Mouse (Mus musculus): ENCODE results near the gene Gm29797. TPM values are rescaled to one million over a fixed set of nuclear protein-coding genes. Genes with fewer than 3 reads are reported as not detected.

Gene Gm29797
- polyA plus RNA-seq, 1 experiment from 2014 or later: not detected

DNA sequence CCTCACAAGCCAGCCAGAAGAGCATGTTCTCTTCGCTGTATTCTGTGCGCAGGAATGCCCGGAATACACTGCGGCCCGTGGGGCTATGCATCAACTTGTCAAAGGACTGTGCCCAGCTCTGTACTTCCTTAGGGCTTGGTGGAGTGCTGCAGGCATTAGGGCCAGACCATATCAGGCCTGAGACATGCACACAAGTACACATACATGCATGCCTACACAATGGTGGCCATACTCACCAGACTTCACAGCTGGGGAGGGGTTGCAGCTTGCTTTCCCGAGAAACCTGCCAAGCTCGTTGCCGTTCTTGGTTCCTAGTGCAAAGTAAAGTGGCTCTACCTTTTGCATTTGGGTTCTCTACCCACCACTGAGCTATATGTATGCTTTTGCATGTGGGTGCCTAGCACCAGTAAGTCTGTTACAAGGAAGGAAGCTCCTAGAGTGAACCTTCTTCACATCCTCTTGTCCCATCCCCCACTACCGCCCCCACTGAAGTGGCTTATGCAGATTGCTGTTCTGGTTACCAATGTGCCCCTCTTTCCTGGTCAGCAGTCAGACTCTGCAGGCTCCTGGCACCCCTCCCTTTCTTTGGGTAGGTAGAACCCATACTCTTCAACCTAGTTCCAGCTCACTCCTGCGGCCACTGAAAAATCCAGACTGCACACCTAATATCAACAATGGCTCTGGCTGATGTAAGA, 32.8 kb downstream of the Gm29797 start:
- Histone ChIP-seq H3K36me3 (ENCODE audit: control insufficient read depth, insufficient read depth, low read length) (peaks cover 11% of the 10 kb centered on the region; the same call in 1 of the 2 replicates), H3K4me1 (ENCODE audit: control insufficient read depth, insufficient read depth, low read length) (0 out of 2 replicates have a peak, but pooled peaks cover 11% of the 10 kb centered on the region), H3K27me3 (ENCODE audit: control insufficient read depth, insufficient read depth, low read length) (no peaks in the 10 kb centered on the region), H3K4me3 (replicated peaks; ENCODE audit: low read length) (no peak overlapping the region), H3K9me3 (replicated peaks; ENCODE audit: control insufficient read depth, low read length) (no peaks in the 10 kb centered on the region), H3K9ac (ENCODE audit: low read length) (no peak overlapping the region), H3K27ac (ENCODE audit: low read length) (no peak overlapping the region), H3K4me2 (ENCODE audit: low read depth, low read length) (no peak overlapping the region)
- ATAC-seq (ENCODE audit: insufficient read depth, low FRiP score): no peak
- 85% methylated on average over 10 of the region's 10 CpGs for WGBS

GRCm38 (mm10) chr2:181691083-181691482, 34.2 kb downstream of the Gm29797 start:
- Histone ChIP-seq H3K4me3 (replicated peaks; ENCODE audit: low read length) (no peak overlapping the region), H3K9ac (ENCODE audit: low read length) (no peak overlapping the region), H3K27ac (ENCODE audit: low read length) (no peak overlapping the region), H3K27me3 (ENCODE audit: control insufficient read depth, insufficient read depth, low read length) (no peaks in the 10 kb centered on the region), H3K36me3 (ENCODE audit: control insufficient read depth, insufficient read depth, low read length) (peaks cover 7% of the 10 kb centered on the region; the same call in 1 of the 2 replicates), H3K4me2 (ENCODE audit: low read depth, low read length) (no peak overlapping the region), H3K9me3 (replicated peaks; ENCODE audit: control insufficient read depth, low read length) (no peaks in the 10 kb centered on the region), H3K4me1 (ENCODE audit: control insufficient read depth, insufficient read depth, low read length) (0 out of 2 replicates have a peak, but pooled peaks cover 11% of the 10 kb centered on the region)
- 84% methylated on average over 6 of the region's 6 CpGs for WGBS
- ATAC-seq (ENCODE audit: insufficient read depth, low FRiP score): no peak

DNA sequence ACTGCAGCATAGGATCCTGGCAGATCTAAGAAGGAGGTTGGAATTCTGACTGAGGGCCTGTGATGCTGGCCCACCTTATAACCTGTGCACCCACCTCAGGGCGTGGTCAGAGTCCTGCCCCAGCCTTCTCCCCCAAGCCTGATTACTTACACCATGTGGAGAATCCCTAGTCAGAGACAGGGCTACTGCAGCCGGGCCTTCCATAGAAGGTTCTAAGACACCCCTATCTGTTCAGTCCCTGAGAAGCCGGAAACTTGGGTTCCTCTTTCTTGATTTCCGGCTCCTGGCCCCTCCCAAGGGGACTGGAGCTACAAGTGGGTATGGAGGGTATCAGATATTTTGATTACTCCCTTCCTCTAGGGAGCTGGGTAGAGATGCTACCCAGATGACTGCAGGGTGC, 34.7 kb downstream of the Gm29797 start:
- 85% methylated on average over 4 of the region's 4 CpGs for WGBS
- H3K4me2 ChIP-seq (ENCODE audit: low read depth, low read length): no peak overlapping the region
- no peak overlapping the region for H3K27ac ChIP-seq (ENCODE audit: low read length)
- no peaks in the 10 kb centered on the region for H3K9me3 ChIP-seq (replicated peaks; ENCODE audit: control insufficient read depth, low read length)
- no peak overlapping the region for H3K4me3 ChIP-seq (replicated peaks; ENCODE audit: low read length)
- H3K9ac ChIP-seq (ENCODE audit: low read length): no peak overlapping the region
- no peaks in the 10 kb centered on the region for H3K27me3 ChIP-seq (ENCODE audit: control insufficient read depth, insufficient read depth, low read length)
- 0 out of 2 replicates have a peak, but pooled peaks cover 11% of the 10 kb centered on the region for H3K4me1 ChIP-seq (ENCODE audit: control insufficient read depth, insufficient read depth, low read length)
- H3K36me3 ChIP-seq (ENCODE audit: control insufficient read depth, insufficient read depth, low read length): peaks cover 4% of the 10 kb centered on the region; the same call in 1 of the 2 replicates
- ATAC-seq (ENCODE audit: insufficient read depth, low FRiP score): no peak

DNA sequence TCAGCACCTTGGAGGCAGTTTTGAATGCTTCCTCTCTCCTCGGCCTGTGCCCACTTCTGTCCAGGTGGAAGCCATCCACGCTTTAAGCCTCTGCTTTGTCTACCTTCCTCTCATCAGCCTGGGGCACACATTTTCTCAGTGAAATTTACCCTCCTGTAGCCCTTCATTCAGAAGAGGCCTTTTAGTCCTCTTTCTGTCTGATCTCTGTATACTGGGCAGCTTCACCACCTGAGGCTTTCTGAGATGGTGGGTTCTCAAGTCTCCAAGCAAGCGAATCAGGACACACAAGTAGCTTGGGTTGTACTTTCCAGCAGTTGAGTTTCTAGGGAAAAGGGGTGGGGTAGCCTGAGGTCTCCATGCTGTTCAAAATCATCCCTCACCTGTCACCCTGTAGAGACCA, 35.5 kb downstream of the Gm29797 start:
- Histone ChIP-seq H3K36me3 (ENCODE audit: control insufficient read depth, insufficient read depth, low read length) (no peaks in the 10 kb centered on the region), H3K4me3 (replicated peaks; ENCODE audit: low read length) (peak overlapping the region; percentile 62; the same call in 1 of the 2 replicates), H3K4me2 (ENCODE audit: low read depth, low read length) (peak overlapping the region; percentile 93), H3K27ac (ENCODE audit: low read length) (no peak overlapping the region), H3K9ac (ENCODE audit: low read length) (no peak overlapping the region), H3K4me1 (ENCODE audit: control insufficient read depth, insufficient read depth, low read length) (0 out of 2 replicates have a peak, but pooled peaks cover 11% of the 10 kb centered on the region), H3K9me3 (replicated peaks; ENCODE audit: control insufficient read depth, low read length) (no peaks in the 10 kb centered on the region), H3K27me3 (ENCODE audit: control insufficient read depth, insufficient read depth, low read length) (no peaks in the 10 kb centered on the region)
- 83% methylated on average over 3 of the region's 3 CpGs for WGBS
- ATAC-seq (ENCODE audit: insufficient read depth, low FRiP score): no peak

- peak within 1 kb of the TSS; percentile 55; the same call in 1 of the 2 replicates for H3K27ac ChIP-seq (ENCODE audit: low read length)
- peak within 1 kb of the TSS; percentile 77 for H3K9ac ChIP-seq (ENCODE audit: low read length)
- under 1% methylated on average over 75 of the region's 75 CpGs for WGBS
- H3K36me3 ChIP-seq (ENCODE audit: control insufficient read depth, insufficient read depth, low read length): no peaks in the 10 kb centered on the region
- no peaks in the 10 kb centered on the region for H3K27me3 ChIP-seq (ENCODE audit: control insufficient read depth, insufficient read depth, low read length)
- peak; percentile 90 for ATAC-seq (ENCODE audit: insufficient read depth, low FRiP score)
- H3K4me1 ChIP-seq (ENCODE audit: control insufficient read depth, insufficient read depth, low read length): 0 out of 2 replicates have a peak, but pooled peaks cover 11% of the 10 kb centered on the region
- H3K9me3 ChIP-seq (replicated peaks; ENCODE audit: control insufficient read depth, low read length): no peaks in the 10 kb centered on the region
- H3K4me2 ChIP-seq (ENCODE audit: low read depth, low read length): peak within 1 kb of the TSS; percentile 93
- peak within 1 kb of the TSS; percentile 62 for H3K4me3 ChIP-seq (replicated peaks; ENCODE audit: low read length)
Measured at GRCm38 (mm10) chr2:181693339-181694280, 36.8 kb downstream of the Gm29797 start, which contains the start of gene Rgs19. TSS of gene Rgs19 (minus strand) at chr2:181693977.

DNA sequence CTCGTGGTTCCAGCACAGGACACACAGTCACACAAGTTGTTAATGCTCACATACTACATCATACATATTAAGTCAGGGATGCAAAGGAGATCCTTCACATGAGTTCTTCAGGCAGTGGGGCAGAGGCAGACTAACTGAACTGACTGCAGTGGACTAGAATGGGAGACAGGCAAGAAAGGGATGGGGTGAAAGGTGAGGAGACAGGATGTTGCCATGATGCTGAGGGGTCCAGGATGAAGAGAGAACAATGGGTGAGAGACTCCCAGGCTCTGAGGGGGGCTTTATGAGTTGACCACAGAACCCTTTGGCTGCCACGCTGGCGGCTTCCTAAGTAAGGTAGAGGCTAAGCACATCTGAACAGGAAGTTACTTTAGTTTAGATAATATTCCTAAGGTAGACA, 37.7 kb downstream of the Gm29797 start:
- Histone ChIP-seq H3K4me2 (ENCODE audit: low read depth, low read length) (peak overlapping the region; percentile 93), H3K27ac (ENCODE audit: low read length) (no peak overlapping the region), H3K4me1 (ENCODE audit: control insufficient read depth, insufficient read depth, low read length) (0 out of 2 replicates have a peak, but pooled peaks cover 11% of the 10 kb centered on the region), H3K9ac (ENCODE audit: low read length) (no peak overlapping the region), H3K9me3 (replicated peaks; ENCODE audit: control insufficient read depth, low read length) (no peaks in the 10 kb centered on the region), H3K4me3 (replicated peaks; ENCODE audit: low read length) (0 out of 2 replicates have a peak overlapping the region, but pooled peaks have one; percentile 62), H3K27me3 (ENCODE audit: control insufficient read depth, insufficient read depth, low read length) (no peaks in the 10 kb centered on the region), H3K36me3 (ENCODE audit: control insufficient read depth, insufficient read depth, low read length) (no peaks in the 10 kb centered on the region)
- no peak for ATAC-seq (ENCODE audit: insufficient read depth, low FRiP score)
- 89% methylated on average over 3 of the region's 3 CpGs for WGBS

GRCm38 (mm10) chr2:181695776-181696175, 38.9 kb downstream of the Gm29797 start:
- WGBS: 67% methylated on average over 1 of the region's 1 CpGs
- no peak overlapping the region for H3K9ac ChIP-seq (ENCODE audit: low read length)
- H3K4me1 ChIP-seq (ENCODE audit: control insufficient read depth, insufficient read depth, low read length): 0 out of 2 replicates have a peak, but pooled peaks cover 11% of the 10 kb centered on the region
- H3K4me3 ChIP-seq (replicated peaks; ENCODE audit: low read length): no peak overlapping the region
- H3K27ac ChIP-seq (ENCODE audit: low read length): no peak overlapping the region
- no peaks in the 10 kb centered on the region for H3K36me3 ChIP-seq (ENCODE audit: control insufficient read depth, insufficient read depth, low read length)
- H3K27me3 ChIP-seq (ENCODE audit: control insufficient read depth, insufficient read depth, low read length): no peaks in the 10 kb centered on the region
- H3K4me2 ChIP-seq (ENCODE audit: low read depth, low read length): no peak overlapping the region
- no peaks in the 10 kb centered on the region for H3K9me3 ChIP-seq (replicated peaks; ENCODE audit: control insufficient read depth, low read length)
- ATAC-seq (ENCODE audit: insufficient read depth, low FRiP score): no peak

- H3K36me3 ChIP-seq (ENCODE audit: control insufficient read depth, insufficient read depth, low read length): no peaks in the 10 kb centered on the region
- WGBS: 70% methylated on average over 33 of the region's 33 CpGs
- H3K27me3 ChIP-seq (ENCODE audit: control insufficient read depth, insufficient read depth, low read length): no peaks in the 10 kb centered on the region
- H3K27ac ChIP-seq (ENCODE audit: low read length): no peak overlapping the region
- no peak overlapping the region for H3K4me2 ChIP-seq (ENCODE audit: low read depth, low read length)
- no peak for ATAC-seq (ENCODE audit: insufficient read depth, low FRiP score)
- no peak overlapping the region for H3K4me3 ChIP-seq (replicated peaks; ENCODE audit: low read length)
- no peak overlapping the region for H3K9ac ChIP-seq (ENCODE audit: low read length)
- H3K9me3 ChIP-seq (replicated peaks; ENCODE audit: control insufficient read depth, low read length): no peaks in the 10 kb centered on the region
- 0 out of 2 replicates have a peak, but pooled peaks cover 11% of the 10 kb centered on the region for H3K4me1 ChIP-seq (ENCODE audit: control insufficient read depth, insufficient read depth, low read length)
Measured at GRCm38 (mm10) chr2:181696801-181697420, 40.1 kb downstream of the Gm29797 start.
